In the genomic region with DNA sequence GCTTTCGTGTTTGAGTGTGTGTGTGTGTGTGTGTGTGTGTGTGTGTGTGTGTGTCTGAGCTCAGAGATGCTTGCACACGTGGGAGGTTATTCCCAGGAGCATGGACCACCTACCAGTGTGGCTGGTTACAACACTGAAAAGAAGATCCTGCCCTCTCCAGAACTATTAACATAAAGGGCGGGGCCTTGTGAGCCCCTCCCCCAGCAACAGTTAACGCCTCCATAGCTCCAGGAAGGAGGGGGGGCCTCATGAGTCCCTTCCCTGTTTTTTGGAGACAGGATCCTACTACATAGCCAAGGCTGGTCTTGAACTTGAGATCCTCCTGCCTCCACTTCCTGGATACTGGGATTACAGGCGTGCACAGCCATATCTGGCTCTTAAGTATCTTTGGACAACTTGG, we compare ENCODE assay signal across 29 mouse cellular contexts. TPM values are rescaled to one million over a fixed set of nuclear protein-coding genes. Genes with fewer than 3 reads are reported as not detected.
DNase-seq lines count a peak whose midpoint lies in the region; ATAC-seq and TF ChIP-seq lines count a peak whose summit lies in the region.
"Had no signal": no experiment of that assay in that cellular context is flagged by ENCODE, and none has a peak within 500 bp of the region (broad histone marks: within the 10 kb centered on the region; RNA-seq: fewer than 3 reads in every experiment).

No protein-coding gene starts in this region.

- H3K9me3 ChIP-seq in limb, embryonic 12.5 days = no peaks in the 10 kb centered on the region
- H3K9me3 ChIP-seq in limb, embryonic 10.5 days (replicated peaks) = no peaks in the 10 kb centered on the region
- no peaks in the 10 kb centered on the region for H3K9me3 ChIP-seq in liver, embryonic 12.5 days (replicated peaks)
- H3K9me3 ChIP-seq in kidney, embryonic 16.5 days (ENCODE audit: low read length) = no peaks in the 10 kb centered on the region
- H3K9me3 ChIP-seq: embryonic facial prominence, embryonic 15.5 days; forebrain, embryonic 15.5 days; heart, embryonic 13.5 days; hindbrain, embryonic 15.5 days; lung, embryonic 15.5 days; midbrain, embryonic 12.5 days had no signal

- no peaks in the 10 kb centered on the region for H3K36me3 ChIP-seq in limb, embryonic 12.5 days
- no peaks in the 10 kb centered on the region for H3K36me3 ChIP-seq in limb, embryonic 10.5 days
- no peaks in the 10 kb centered on the region for H3K36me3 ChIP-seq in liver, embryonic 12.5 days
- no peaks in the 10 kb centered on the region for H3K36me3 ChIP-seq in kidney, embryonic 16.5 days (ENCODE audit: insufficient read depth, low read length)
- H3K36me3 ChIP-seq: embryonic facial prominence, embryonic 15.5 days; forebrain, embryonic 15.5 days; lung, embryonic 15.5 days; midbrain, embryonic 12.5 days had no signal

- ATAC-seq in limb, embryonic 12.5 days (ENCODE audit: insufficient number of reproducible peaks, insufficient read depth, low FRiP score, low TSS enrichment, low read depth) = peak; percentile 38; the same call in 1 of the 2 replicates
- ATAC-seq in liver, embryonic 12.5 days = peak; percentile 18; the same call in 1 of the 2 replicates
- no peak for ATAC-seq in kidney, embryonic 16.5 days (ENCODE audit: low FRiP score, low TSS enrichment)
- ATAC-seq: forebrain, embryonic 15.5 days; intestine, postnatal 0 days had no signal

- no peak overlapping the region for H3K4me2 ChIP-seq in limb, embryonic 12.5 days
- H3K4me2 ChIP-seq in liver, embryonic 12.5 days = no peak overlapping the region
- no peak overlapping the region for H3K4me2 ChIP-seq in kidney, embryonic 16.5 days (replicated peaks; ENCODE audit: low read depth, low read length)
- H3K4me2 ChIP-seq: embryonic facial prominence, embryonic 15.5 days; forebrain, embryonic 15.5 days; heart, embryonic 13.5 days; hindbrain, embryonic 15.5 days; lung, embryonic 15.5 days; midbrain, embryonic 12.5 days had no signal

- no peak overlapping the region for H3K4me3 ChIP-seq in limb, embryonic 12.5 days (replicated peaks)
- no peak overlapping the region for H3K4me3 ChIP-seq in limb, embryonic 10.5 days
- H3K4me3 ChIP-seq in liver, embryonic 12.5 days = no peak overlapping the region
- no peak overlapping the region for H3K4me3 ChIP-seq in kidney, embryonic 16.5 days (ENCODE audit: low read length)
- H3K4me3 ChIP-seq in left cerebral cortex, adult 2 months = no peak overlapping the region
- H3K4me3 ChIP-seq: embryonic facial prominence, embryonic 15.5 days; forebrain, embryonic 15.5 days; heart, adult 2 months; heart, embryonic 13.5 days; hindbrain, embryonic 15.5 days; lung, embryonic 15.5 days; midbrain, embryonic 12.5 days had no signal

- no peak for TF ChIP-seq CTCF in left cerebral cortex, adult 2 months (IDR thresholded peaks at IDR 0.05)

- no peaks in the 10 kb centered on the region for H3K27me3 ChIP-seq in limb, embryonic 12.5 days
- H3K27me3 ChIP-seq in limb, embryonic 10.5 days (ENCODE audit: low read depth, poor library complexity, severe bottlenecking) = no peaks in the 10 kb centered on the region
- no peaks in the 10 kb centered on the region for H3K27me3 ChIP-seq in liver, embryonic 12.5 days (replicated peaks)
- H3K27me3 ChIP-seq in kidney, embryonic 16.5 days (ENCODE audit: insufficient read depth, low read length) = no peaks in the 10 kb centered on the region
- H3K27me3 ChIP-seq: embryonic facial prominence, embryonic 15.5 days; forebrain, embryonic 15.5 days; heart, embryonic 13.5 days; hindbrain, embryonic 15.5 days; lung, embryonic 15.5 days; midbrain, embryonic 12.5 days had no signal

- intact Hi-C loops in left cerebral cortex, adult 2 months (cut with DNase I) = no loop called here

- no peak overlapping the region for H3K27ac ChIP-seq in limb, embryonic 12.5 days
- H3K27ac ChIP-seq in limb, embryonic 10.5 days = no peak overlapping the region
- no peak overlapping the region for H3K27ac ChIP-seq in liver, embryonic 12.5 days
- H3K27ac ChIP-seq in kidney, embryonic 16.5 days (ENCODE audit: low read length) = no peak overlapping the region
- no peak overlapping the region for H3K27ac ChIP-seq in left cerebral cortex, adult 2 months
- H3K27ac ChIP-seq: embryonic facial prominence, embryonic 15.5 days; forebrain, embryonic 15.5 days; heart, adult 2 months; hindbrain, embryonic 15.5 days; liver, embryonic 14.5 days; lung, embryonic 15.5 days; midbrain, embryonic 12.5 days had no signal

- H3K9ac ChIP-seq in limb, embryonic 12.5 days (replicated peaks) = no peak overlapping the region
- no peak overlapping the region for H3K9ac ChIP-seq in liver, embryonic 12.5 days
- H3K9ac ChIP-seq in kidney, embryonic 16.5 days (replicated peaks; ENCODE audit: low read length) = no peak overlapping the region
- H3K9ac ChIP-seq: embryonic facial prominence, embryonic 15.5 days; forebrain, embryonic 15.5 days; heart, embryonic 13.5 days; hindbrain, embryonic 15.5 days; liver, embryonic 14.5 days; lung, embryonic 15.5 days; midbrain, embryonic 12.5 days had no signal

- 53% methylated on average over 5 of the region's 5 CpGs for WGBS in limb, embryonic 12.5 days
- 50% methylated on average over 5 of the region's 5 CpGs for WGBS in limb, embryonic 10.5 days
- WGBS in liver, embryonic 12.5 days (ENCODE audit: insufficient replicate concordance) = 43% methylated on average over 5 of the region's 5 CpGs
- 46% methylated on average over 5 of the region's 5 CpGs for WGBS in kidney, embryonic 16.5 days

- peaks cover 4% of the 10 kb centered on the region; the same call in 1 of the 2 replicates for H3K4me1 ChIP-seq in limb, embryonic 12.5 days (replicated peaks)
- H3K4me1 ChIP-seq in limb, embryonic 10.5 days = peaks cover 10% of the 10 kb centered on the region
- H3K4me1 ChIP-seq in liver, embryonic 12.5 days = peaks cover 53% of the 10 kb centered on the region
- H3K4me1 ChIP-seq in kidney, embryonic 16.5 days (ENCODE audit: insufficient read depth, low read length) = no peaks in the 10 kb centered on the region
- H3K4me1 ChIP-seq: hindbrain, embryonic 15.5 days; midbrain, embryonic 12.5 days had no signal

- no peak for DNase-seq in limb, embryonic 10.5 days (ENCODE audit: low spot score)
- DNase-seq in ES-CJ7 (ENCODE audit: low read depth, low spot score) (peak; percentile 74), R1 (ENCODE audit: low read depth, low spot score) (peak; percentile 84)
- no peak for DNase-seq in left cerebral cortex, adult 2 months (ENCODE audit: extremely low spot score in 1 of 2, low spot score in 2 of 2)
- DNase-seq: cerebellum, adult 11 months; cerebellum, adult 9-11 months; gastrocnemius, postnatal 25 days; heart, adult 2 months; heart, postnatal 14 days; layer of hippocampus, adult 9-11 months; left cerebral cortex, postnatal 4 days; thymus, postnatal 25 days had no signal

RNA-seq across cellular contexts. Expression of gene Cfap126, which starts 8.1 kb away (rescaled TPM):
- polyA plus RNA-seq in limb, embryonic 12.5 days (2016; fragmentation: Nextera tagmentation; extraction: Ambion mirVana) = 1.5 and 1.6 TPM in 2 replicates
- 1.0 and 1.1 TPM in 2 replicates for polyA plus RNA-seq in limb, embryonic 10.5 days (2016; fragmentation: Nextera tagmentation; extraction: Ambion mirVana)
- polyA plus RNA-seq in liver, embryonic 12.5 days (2016; fragmentation: Nextera tagmentation; extraction: Ambion mirVana) = 2.1 and 2.3 TPM in 2 replicates
- polyA plus RNA-seq in kidney, embryonic 16.5 days (2015; fragmentation: Nextera tagmentation; extraction: Ambion mirVana) = 2.9 and 3.0 TPM in 2 replicates
- total RNA-seq in left cerebral cortex, adult 2 months (2021) = 1 to 10 TPM in 1 of 2 experiments, not detected in 1; 1.5 TPM
- total RNA-seq: neutrophil, adult 5-6 weeks had no signal

RNA-seq across cellular contexts. Expression of gene Sdhc, which starts 28.6 kb away (rescaled TPM):
- polyA plus RNA-seq in limb, embryonic 12.5 days (2016; fragmentation: Nextera tagmentation; extraction: Ambion mirVana) = 182 and 217 TPM in 2 replicates
- polyA plus RNA-seq in limb, embryonic 10.5 days (2016; fragmentation: Nextera tagmentation; extraction: Ambion mirVana) = 250 and 257 TPM in 2 replicates
- 140 and 155 TPM in 2 replicates for polyA plus RNA-seq in liver, embryonic 12.5 days (2016; fragmentation: Nextera tagmentation; extraction: Ambion mirVana)
- polyA plus RNA-seq in kidney, embryonic 16.5 days (2015; fragmentation: Nextera tagmentation; extraction: Ambion mirVana) = 340 TPM in 2 replicates
- 100 to 1,000 TPM; 194 to 195 TPM for total RNA-seq in left cerebral cortex, adult 2 months (2021)

RNA-seq across cellular contexts. Expression of gene Mpz, which starts 28.7 kb away (rescaled TPM):
- polyA plus RNA-seq in limb, embryonic 12.5 days (2016; fragmentation: Nextera tagmentation; extraction: Ambion mirVana) = 1.5 and 2.6 TPM in 2 replicates
- 0.44 TPM in 1 of 2 replicates, not detected in the other for polyA plus RNA-seq in limb, embryonic 10.5 days (2016; fragmentation: Nextera tagmentation; extraction: Ambion mirVana)
- 0.10 and 0.18 TPM in 2 replicates for polyA plus RNA-seq in liver, embryonic 12.5 days (2016; fragmentation: Nextera tagmentation; extraction: Ambion mirVana)
- polyA plus RNA-seq in kidney, embryonic 16.5 days (2015; fragmentation: Nextera tagmentation; extraction: Ambion mirVana) = 0.57 and 0.68 TPM in 2 replicates
- total RNA-seq in left cerebral cortex, adult 2 months (2021) = not detected
- total RNA-seq: common myeloid progenitor, adult 5-6 weeks; left cerebral cortex, postnatal 4 days; megakaryocyte, adult 5-6 weeks; monocyte, adult 5-6 weeks; neutrophil, adult 5-6 weeks had no signal
- polyA plus RNA-seq: kidney, embryonic 14.5 days had no signal

RNA-seq across cellular contexts. Expression of gene Fcgr3, which starts 57.1 kb away (rescaled TPM):
- polyA plus RNA-seq in limb, embryonic 12.5 days (2016; fragmentation: Nextera tagmentation; extraction: Ambion mirVana) = 4.5 and 5.3 TPM in 2 replicates
- 3.0 and 3.3 TPM in 2 replicates for polyA plus RNA-seq in limb, embryonic 10.5 days (2016; fragmentation: Nextera tagmentation; extraction: Ambion mirVana)
- polyA plus RNA-seq in liver, embryonic 12.5 days (2016; fragmentation: Nextera tagmentation; extraction: Ambion mirVana) = 16.1 and 17.0 TPM in 2 replicates
- polyA plus RNA-seq in kidney, embryonic 16.5 days (2015; fragmentation: Nextera tagmentation; extraction: Ambion mirVana) = 8.8 and 9.0 TPM in 2 replicates
- total RNA-seq in left cerebral cortex, adult 2 months (2021) = 10 to 100 TPM; 11.6 to 14.3 TPM
- polyA plus RNA-seq: C2C12 had no signal

Comparison
In these comparisons a context has a peak if more than half of its experiments do, and no peak if none do; other contexts are left out.
1. DNase-seq: peak in ES-CJ7 (single experiment) and R1 (single experiment); none in limb, embryonic 10.5 days (single experiment) and left cerebral cortex, adult 2 months (0 of 2).